Mouse (Mus musculus) hindbrain, embryonic 10.5 days (tissue): ENCODE measurements around the gene Setmar. TPM values are rescaled to one million over a fixed set of nuclear protein-coding genes. Genes with fewer than 3 reads are reported as not detected.

ENCODE experiments used
- DNase-seq: peaks from one replicate; pipeline ENCODE4 v3.0.0-alpha.2; 2017; ENCODE audit warnings: low spot score
- H3K27ac ChIP-seq: fragments of 300-500 bp; sonication (generic); 2 replicates; pipeline ENCODE4 v1.5.1; 2016; ENCODE audit warnings: mild to moderate bottlenecking, moderate library complexity
- H3K27me3 ChIP-seq: fragments of 300-500 bp; sonication (generic); 2 replicates; pipeline ENCODE4 v1.6.1; 2016; ENCODE audit warnings: mild to moderate bottlenecking; ENCODE audit not compliant: poor library complexity, insufficient read depth, severe bottlenecking
- H3K36me3 ChIP-seq: fragments of 300-500 bp; sonication (generic); 2 replicates; pipeline ENCODE4 v1.6.1; 2016; ENCODE audit warnings: mild to moderate bottlenecking, moderate library complexity
- H3K4me1 ChIP-seq: fragments of 300-500 bp; sonication (generic); replicated peaks from 2 replicates; pipeline ENCODE4 v1.6.1; 2016; ENCODE audit warnings: mild to moderate bottlenecking
- H3K4me3 ChIP-seq: fragments of 300-500 bp; sonication (generic); 2 replicates; pipeline ENCODE4 v1.5.1; 2016; ENCODE audit warnings: mild to moderate bottlenecking, moderate library complexity
- H3K9me3 ChIP-seq: fragments of 300-500 bp; sonication (generic); 2 replicates; pipeline ENCODE4 v1.6.1; 2016; ENCODE audit warnings: mild to moderate bottlenecking, moderate library complexity
- WGBS: fragments of 180-500 bp; shearing (Covaris S2); methylation state at CpG from one replicate; pipeline ENCODE4 v1.1.7; 2016; 5-methylcytosine and 5-hydroxymethylcytosine counted together
- polyA plus RNA-seq: library from polyadenylated mRNA; unstranded; fragments of >200 nt; fragmentation: Nextera tagmentation; extraction: Ambion mirVana; gene quantifications from 2 replicates; pipeline ENCODE4 v1.2.1, GENCODE M21; 2016

The Setmar gene
- polyA plus RNA-seq, 1 experiment from 2014 or later: 7.7 TPM

DNA sequence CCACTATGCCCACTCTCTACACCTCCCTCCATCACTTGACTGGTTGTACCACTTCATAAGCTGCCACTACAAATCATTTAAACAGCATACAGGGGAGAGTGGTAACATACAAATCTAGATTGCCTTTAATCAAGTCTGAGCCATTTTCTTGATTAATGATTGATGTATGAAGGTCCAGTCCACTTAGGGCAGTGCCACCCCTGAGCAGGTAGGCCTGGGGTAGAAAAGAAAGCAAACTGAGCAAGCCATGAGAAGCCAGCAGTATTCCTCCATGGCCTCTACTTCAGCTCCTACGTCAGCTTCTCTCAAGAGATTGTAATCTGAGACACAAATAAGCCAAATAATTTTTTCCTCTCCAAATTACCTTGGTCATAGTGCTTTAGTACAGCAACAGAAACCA is 26.5 kb downstream of the Setmar start:
- WGBS: 78% methylated on average over 1 of the region's 1 CpGs
- no peak overlapping the region for H3K4me3 ChIP-seq
- H3K36me3 ChIP-seq: no peaks in the 10 kb centered on the region
- no peaks in the 10 kb centered on the region for H3K27me3 ChIP-seq
- no peaks in the 10 kb centered on the region for H3K4me1 ChIP-seq
- DNase-seq: no peak
- no peak overlapping the region for H3K27ac ChIP-seq
- H3K9me3 ChIP-seq: no peaks in the 10 kb centered on the region

DNA sequence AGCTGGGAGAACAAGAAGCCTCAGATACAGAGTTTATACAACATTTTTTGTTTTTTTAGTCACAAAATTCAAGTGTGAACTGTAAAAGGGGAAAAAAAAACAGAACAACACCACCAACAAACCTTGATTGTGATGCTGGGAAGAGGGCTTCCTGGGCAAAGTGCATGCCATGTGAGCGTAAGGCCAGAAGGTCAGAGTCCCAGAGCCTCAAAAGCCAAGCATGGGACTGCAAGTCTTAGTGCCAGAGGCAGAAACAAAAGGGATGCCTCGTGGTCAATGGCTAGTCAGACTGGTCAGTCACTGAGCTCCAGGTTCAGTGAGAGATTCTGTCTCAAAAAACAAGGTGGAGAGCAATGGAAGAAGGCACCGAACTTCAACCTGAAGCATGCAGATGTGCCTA is 27.8 kb downstream of the Setmar start:
- WGBS: 84% methylated on average over 3 of the region's 3 CpGs
- H3K4me1 ChIP-seq: no peaks in the 10 kb centered on the region
- DNase-seq: no peak
- H3K9me3 ChIP-seq: no peaks in the 10 kb centered on the region
- H3K27me3 ChIP-seq: no peaks in the 10 kb centered on the region
- H3K36me3 ChIP-seq: no peaks in the 10 kb centered on the region
- H3K4me3 ChIP-seq: no peak overlapping the region
- H3K27ac ChIP-seq: no peak overlapping the region

DNA sequence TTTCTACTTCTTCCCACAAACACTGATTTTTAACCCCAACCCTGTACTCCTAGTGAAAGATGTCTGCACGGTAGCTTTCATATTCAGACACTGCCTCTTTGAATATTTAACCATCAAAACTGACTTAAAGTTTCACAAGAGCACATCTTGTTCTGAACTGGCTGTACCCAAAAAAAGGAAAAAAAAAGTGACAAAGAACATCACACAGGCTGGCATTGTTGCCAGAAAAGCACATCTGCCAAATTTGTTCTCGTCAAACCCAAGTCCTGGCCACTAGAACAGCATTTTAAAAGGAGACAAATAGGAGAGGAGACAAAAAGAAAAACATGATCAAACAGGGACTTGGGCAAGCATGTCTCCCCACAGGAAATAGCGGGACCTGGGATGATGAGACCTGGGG is 28.6 kb downstream of the Setmar start:
- Histone ChIP-seq H3K4me1 (0 out of 2 replicates have a peak, but pooled peaks cover 3% of the 10 kb centered on the region), H3K27ac (no peak overlapping the region), H3K9me3 (no peaks in the 10 kb centered on the region), H3K27me3 (no peaks in the 10 kb centered on the region), H3K36me3 (no peaks in the 10 kb centered on the region), H3K4me3 (no peak overlapping the region)
- 81% methylated on average over 3 of the region's 3 CpGs for WGBS
- DNase-seq: no peak

DNA sequence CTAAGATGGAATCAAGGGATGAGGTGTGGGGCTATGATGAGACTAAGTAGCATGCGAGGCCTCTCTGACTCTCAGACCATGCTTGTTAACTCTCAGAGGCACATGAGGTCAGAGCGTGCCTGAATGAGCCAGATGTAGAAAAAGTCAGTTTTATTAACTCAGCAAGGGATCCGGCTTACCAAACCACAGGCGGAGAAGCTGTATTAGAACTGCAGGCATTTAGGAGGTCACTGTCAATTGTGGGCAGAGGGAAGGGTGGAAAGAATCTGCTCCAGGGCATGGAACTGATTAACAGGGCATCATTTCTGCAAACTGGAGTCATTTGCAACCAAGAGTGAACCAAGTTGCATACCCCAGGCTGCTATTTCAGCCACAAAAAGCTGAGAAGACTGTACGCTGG is 30.6 kb downstream of the Setmar start:
- no peaks in the 10 kb centered on the region for H3K27me3 ChIP-seq
- peaks cover 7% of the 10 kb centered on the region; the same call in 1 of the 2 replicates for H3K4me1 ChIP-seq
- H3K27ac ChIP-seq: no peak overlapping the region
- WGBS: 77% methylated on average over 5 of the region's 5 CpGs
- no peaks in the 10 kb centered on the region for H3K9me3 ChIP-seq
- no peak for DNase-seq
- no peak overlapping the region for H3K4me3 ChIP-seq
- no peaks in the 10 kb centered on the region for H3K36me3 ChIP-seq

DNA sequence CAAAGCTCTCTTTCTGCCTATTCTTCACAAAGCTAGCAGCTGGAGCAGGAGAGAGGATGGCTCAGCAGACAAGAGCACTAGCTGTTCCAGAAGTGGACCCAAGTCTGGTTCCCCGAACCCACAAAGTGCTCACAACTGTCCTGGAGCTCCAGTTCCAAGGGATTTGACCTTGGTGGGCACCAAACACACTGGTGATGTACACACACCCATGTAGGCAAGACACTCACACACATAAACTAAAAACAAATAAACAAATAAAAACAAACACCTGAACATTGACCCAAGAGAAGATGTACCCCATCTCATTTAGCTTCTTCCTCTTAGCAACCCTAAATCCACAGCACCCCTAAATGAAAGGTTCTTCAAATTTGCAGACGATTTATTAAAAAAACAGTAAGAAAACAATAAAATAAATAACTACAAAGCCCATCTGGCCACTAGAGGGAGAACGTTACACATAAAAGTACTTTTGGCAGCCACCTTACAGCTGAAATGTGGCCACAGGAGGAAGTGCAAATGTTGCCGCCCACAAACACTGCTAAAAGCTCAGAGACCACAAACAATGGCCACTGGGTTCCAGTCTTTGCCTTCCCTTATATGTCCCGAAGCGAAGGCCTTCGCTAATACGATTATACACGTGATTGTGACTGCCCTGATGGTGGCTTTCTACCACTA is 33.5 kb downstream of the Setmar start:
- Histone ChIP-seq H3K27me3 (no peaks in the 10 kb centered on the region), H3K9me3 (no peaks in the 10 kb centered on the region), H3K36me3 (no peaks in the 10 kb centered on the region), H3K4me1 (peaks cover 7% of the 10 kb centered on the region; the same call in 1 of the 2 replicates), H3K27ac (peak overlapping the region; percentile 50; the same call in 1 of the 2 replicates), H3K4me3 (no peak overlapping the region)
- DNase-seq: peak; percentile 55
- WGBS: 19% methylated on average over 9 of the region's 9 CpGs

DNA sequence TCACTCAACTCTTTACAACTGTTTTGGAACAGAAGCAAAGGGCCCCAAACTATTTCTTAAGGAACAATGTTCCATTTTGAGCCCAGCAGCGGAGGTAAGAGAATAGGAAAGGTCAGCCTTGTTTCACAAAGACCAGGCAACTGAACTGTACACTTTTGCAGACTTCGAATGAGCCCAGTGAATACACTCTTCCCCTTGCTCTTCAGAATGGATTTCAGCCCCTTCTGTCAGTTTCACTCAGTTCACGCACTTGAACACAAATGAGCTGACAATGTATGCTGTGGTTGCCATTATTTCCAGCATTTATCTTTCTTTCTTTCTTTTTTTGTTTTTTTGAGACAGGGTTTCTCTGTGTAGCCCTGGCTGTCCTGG is 34.0 kb downstream of the Setmar start:
- WGBS: 66% methylated on average over 3 of the region's 3 CpGs
- Histone ChIP-seq H3K9me3 (no peaks in the 10 kb centered on the region), H3K27me3 (no peaks in the 10 kb centered on the region), H3K4me3 (no peak overlapping the region), H3K27ac (peak overlapping the region; percentile 50; the same call in 1 of the 2 replicates), H3K4me1 (peaks cover 7% of the 10 kb centered on the region; the same call in 1 of the 2 replicates), H3K36me3 (no peaks in the 10 kb centered on the region)
- no peak for DNase-seq

DNA sequence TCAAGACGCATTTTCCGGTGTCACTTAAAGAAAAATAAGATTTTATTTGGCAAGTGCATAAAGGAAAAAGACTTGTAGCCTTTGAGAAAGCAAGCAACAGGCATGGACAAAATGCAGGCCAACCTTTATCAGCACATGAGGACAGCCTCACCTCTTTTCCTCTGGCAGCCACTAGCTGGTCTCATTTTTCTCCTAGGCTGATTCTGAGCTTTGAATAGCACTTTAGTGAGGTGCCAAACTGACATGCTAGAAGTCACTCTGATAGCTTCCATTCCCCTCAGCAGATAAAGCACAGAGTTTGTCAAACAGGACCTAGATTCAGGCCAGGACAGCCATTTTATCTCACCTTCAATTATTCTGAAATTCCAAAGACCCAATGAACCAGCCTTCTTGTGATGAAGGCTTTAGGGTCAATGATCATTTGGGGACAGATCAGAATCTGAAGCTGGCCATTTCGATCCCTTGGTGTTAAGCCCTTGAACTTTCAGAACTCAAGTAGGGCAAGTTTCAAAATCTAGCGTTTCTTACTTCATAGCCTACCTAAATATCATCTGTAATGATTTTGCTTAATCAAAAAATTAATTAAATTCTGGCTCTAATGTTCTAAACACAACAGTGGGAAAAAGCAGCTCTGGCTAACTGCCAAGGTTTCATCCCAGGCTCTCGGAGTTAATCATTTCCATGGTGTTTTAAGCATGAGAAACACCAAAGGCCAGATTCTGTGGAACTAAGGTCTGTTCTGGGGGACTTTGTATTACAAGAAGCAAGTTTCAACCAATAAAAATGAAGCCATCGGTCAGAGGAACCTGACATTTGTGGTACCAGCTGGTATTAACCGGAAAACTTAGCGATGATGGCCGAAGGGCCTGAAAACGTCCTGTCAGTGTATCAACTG is 37.3 kb downstream of the Setmar start:
- 94% methylated on average over 10 of the region's 10 CpGs for WGBS
- Histone ChIP-seq H3K4me3 (no peak overlapping the region), H3K9me3 (no peaks in the 10 kb centered on the region), H3K27ac (no peak overlapping the region), H3K4me1 (peaks cover 7% of the 10 kb centered on the region; the same call in 1 of the 2 replicates), H3K36me3 (no peaks in the 10 kb centered on the region), H3K27me3 (no peaks in the 10 kb centered on the region)
- no peak for DNase-seq

DNA sequence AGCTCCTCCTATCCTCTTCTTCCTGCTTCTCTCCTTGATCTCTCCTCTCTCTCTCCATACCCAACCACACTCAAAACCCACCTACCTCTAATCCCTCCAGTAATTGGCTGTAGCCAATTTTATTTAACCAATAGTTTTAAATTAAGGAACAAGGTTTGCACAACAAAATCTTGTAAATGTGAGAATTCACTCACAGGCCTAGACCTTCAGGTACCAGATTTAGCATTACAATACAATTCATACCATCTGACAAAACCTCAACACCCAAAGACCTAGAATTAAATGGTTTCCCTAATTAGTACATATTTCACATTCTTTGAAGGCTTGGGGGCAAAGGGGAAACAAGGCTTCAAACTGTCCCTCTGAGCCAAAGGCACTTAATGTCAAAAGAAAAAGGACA is 42.5 kb downstream of the Setmar start:
- Histone ChIP-seq H3K27me3 (no peaks in the 10 kb centered on the region), H3K4me3 (no peak overlapping the region), H3K36me3 (peaks cover 4% of the 10 kb centered on the region; the same call in 1 of the 2 replicates), H3K4me1 (peaks cover 5% of the 10 kb centered on the region; the same call in 1 of the 2 replicates), H3K9me3 (no peaks in the 10 kb centered on the region), H3K27ac (no peak overlapping the region)
- DNase-seq: no peak

DNA sequence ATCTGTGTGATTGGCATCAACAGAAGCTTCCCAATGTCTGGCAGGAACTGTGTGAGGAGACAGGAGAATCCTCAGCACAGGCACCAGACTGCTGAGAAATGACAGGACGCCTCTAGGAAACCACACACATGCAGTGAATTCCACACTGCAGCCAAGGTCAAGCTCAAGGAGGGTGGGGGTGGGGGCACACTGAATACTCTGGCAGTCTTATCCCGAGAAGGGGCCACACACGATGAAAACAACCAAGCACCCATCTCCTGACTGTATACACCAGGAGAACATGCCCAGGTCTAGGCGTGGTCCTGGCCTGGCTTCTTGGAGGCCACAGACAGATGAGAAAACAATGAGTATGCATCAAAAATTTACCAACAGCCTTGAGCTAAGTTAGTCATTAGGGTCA is 45.5 kb downstream of the Setmar start:
- no peak overlapping the region for H3K27ac ChIP-seq
- no peaks in the 10 kb centered on the region for H3K9me3 ChIP-seq
- peaks cover 4% of the 10 kb centered on the region; the same call in 1 of the 2 replicates for H3K36me3 ChIP-seq
- 80% methylated on average over 4 of the region's 4 CpGs for WGBS
- no peak for DNase-seq
- no peaks in the 10 kb centered on the region for H3K27me3 ChIP-seq
- peaks cover 5% of the 10 kb centered on the region; the same call in 1 of the 2 replicates for H3K4me1 ChIP-seq
- H3K4me3 ChIP-seq: no peak overlapping the region

DNA sequence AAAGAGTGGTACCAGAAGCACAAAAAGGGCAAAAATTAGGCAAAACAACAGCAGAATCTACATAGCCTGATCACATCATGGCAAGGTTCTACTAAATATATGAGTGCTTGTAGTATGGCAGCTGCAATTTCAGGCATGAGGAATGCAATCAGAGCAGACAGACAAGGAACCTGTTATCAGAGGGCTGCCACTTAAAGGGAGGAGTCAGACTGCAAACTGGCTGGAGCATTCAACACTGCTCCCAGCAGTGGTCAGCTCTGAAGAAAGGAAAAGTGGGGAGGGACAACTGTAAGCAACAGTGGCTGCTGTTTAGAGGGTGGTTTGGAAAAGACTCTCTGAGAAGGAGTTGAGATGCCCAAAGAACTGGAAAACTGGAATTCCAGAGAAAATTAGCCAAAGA is 46.8 kb downstream of the Setmar start:
- peaks cover 4% of the 10 kb centered on the region; the same call in 1 of the 2 replicates for H3K36me3 ChIP-seq
- DNase-seq: no peak
- no peaks in the 10 kb centered on the region for H3K27me3 ChIP-seq
- no peaks in the 10 kb centered on the region for H3K9me3 ChIP-seq
- no peak overlapping the region for H3K4me3 ChIP-seq
- no peak overlapping the region for H3K27ac ChIP-seq
- peaks cover 5% of the 10 kb centered on the region; the same call in 1 of the 2 replicates for H3K4me1 ChIP-seq

DNA sequence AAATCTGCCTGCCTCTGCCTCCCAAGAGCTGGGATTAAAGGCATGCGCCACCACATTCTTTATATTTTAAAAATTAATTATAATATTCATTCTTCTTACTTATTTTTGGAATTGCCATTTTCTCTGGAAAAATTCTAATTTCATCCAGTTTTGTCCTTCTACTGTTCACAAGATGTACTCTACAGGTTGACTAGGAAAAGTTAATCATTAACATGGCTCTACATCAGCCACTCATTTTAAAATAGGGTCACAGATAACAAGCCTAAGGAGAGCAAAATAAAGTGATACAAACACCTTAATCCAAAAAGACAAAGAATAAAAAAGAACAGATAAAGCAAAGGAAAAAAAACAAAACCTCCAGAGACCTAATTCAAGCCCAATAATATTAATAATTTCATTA is 50.1 kb downstream of the Setmar start:
- no peaks in the 10 kb centered on the region for H3K27me3 ChIP-seq
- no peak overlapping the region for H3K27ac ChIP-seq
- H3K36me3 ChIP-seq: no peaks in the 10 kb centered on the region
- no peak for DNase-seq
- peaks cover 5% of the 10 kb centered on the region; the same call in 1 of the 2 replicates for H3K4me1 ChIP-seq
- WGBS: 99% methylated on average over 1 of the region's 1 CpGs
- no peaks in the 10 kb centered on the region for H3K9me3 ChIP-seq
- H3K4me3 ChIP-seq: no peak overlapping the region

DNA sequence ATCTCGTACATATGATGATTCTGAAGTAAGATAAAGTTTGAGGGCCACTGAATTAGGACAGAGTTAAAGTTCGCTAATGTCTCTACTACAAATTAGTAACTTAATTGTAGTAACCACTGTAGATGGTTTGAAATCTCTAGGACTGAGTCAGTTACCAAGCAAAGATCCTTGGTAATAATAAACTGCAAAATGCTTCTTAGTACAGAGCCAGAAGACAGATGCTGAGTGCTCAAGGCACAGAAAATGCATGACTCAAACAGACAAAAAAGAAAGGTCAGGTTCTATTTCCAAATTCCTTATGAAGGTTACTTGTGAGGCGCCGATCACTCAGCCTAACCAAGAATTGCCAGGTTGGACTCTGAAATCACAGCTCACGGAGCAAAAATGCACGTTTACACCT is 53.0 kb downstream of the Setmar start:
- no peaks in the 10 kb centered on the region for H3K36me3 ChIP-seq
- H3K27me3 ChIP-seq: no peaks in the 10 kb centered on the region
- WGBS: 93% methylated on average over 6 of the region's 6 CpGs
- no peak for DNase-seq
- H3K4me3 ChIP-seq: no peak overlapping the region
- H3K9me3 ChIP-seq: no peaks in the 10 kb centered on the region
- H3K4me1 ChIP-seq: no peaks in the 10 kb centered on the region
- H3K27ac ChIP-seq: no peak overlapping the region

DNA sequence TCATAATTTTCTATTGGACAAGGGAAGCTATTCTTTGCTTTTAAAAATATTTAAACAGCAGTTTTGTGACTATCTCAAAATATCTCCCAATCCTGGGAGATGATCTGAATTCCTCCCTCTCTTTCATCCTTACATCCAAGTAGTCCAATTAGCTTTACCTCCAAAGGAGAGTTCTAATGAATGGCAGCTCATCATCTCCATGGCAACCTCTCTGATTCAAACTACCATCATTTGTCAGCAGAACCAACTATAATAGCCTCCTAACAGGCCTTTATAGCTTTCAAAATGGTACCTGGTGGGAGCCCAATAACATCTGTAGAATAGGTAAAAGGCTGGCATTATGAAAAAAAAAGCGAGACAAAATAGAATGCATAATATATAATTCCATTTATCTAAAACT is 60.6 kb downstream of the Setmar start:
- Histone ChIP-seq H3K27me3 (no peaks in the 10 kb centered on the region), H3K36me3 (no peaks in the 10 kb centered on the region), H3K9me3 (no peaks in the 10 kb centered on the region), H3K4me1 (no peaks in the 10 kb centered on the region), H3K4me3 (no peak overlapping the region), H3K27ac (no peak overlapping the region)
- DNase-seq: no peak
- WGBS: 85% methylated on average over 1 of the region's 1 CpGs
